Mouse (Mus musculus): ENCODE measurements at regions not wholly inside any gene's neighbourhood (a gene's known extent, or its start where the extent isn't known, plus 50 kb on each side); places are given as distances from the start of the nearest gene placed in this dataset.

DNA sequence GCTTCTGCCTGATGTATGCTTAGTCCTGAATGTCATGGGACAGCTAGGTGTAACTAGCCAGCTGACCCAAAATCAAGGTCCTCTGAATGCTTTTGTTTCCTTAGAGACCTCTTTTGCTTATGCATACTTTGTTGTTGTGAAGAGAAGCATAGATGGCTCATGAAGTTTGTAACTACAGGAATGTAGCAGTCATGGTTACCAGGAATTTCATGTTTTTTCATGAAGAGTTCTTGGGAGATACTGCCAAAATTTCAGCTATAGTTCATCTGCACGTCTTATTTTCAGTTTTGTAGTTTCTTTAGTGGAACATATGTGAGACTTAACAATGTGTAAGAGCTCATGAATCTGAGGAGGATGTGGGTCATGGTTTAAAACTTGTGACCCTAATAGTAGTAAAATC is 1059.6 kb upstream of the Slc10a2 start:
- H3K36me3 ChIP-seq (replicated peaks; ENCODE audit: low read length): no peaks in the 10 kb centered on the region
- H3K4me3 ChIP-seq (replicated peaks): no peak overlapping the region
- no peaks in the 10 kb centered on the region for H3K27me3 ChIP-seq (replicated peaks)
- H3K9me3 ChIP-seq: no peaks in the 10 kb centered on the region
- TF ChIP-seq GATA1 (IDR thresholded peaks at IDR 0.05; ENCODE audit: borderline replicate concordance, low read length) (no peak), FLI1 (IDR thresholded peaks at IDR 0.05; ENCODE audit: low read length) (no peak)
- no peaks in the 10 kb centered on the region for H3K4me1 ChIP-seq

DNA sequence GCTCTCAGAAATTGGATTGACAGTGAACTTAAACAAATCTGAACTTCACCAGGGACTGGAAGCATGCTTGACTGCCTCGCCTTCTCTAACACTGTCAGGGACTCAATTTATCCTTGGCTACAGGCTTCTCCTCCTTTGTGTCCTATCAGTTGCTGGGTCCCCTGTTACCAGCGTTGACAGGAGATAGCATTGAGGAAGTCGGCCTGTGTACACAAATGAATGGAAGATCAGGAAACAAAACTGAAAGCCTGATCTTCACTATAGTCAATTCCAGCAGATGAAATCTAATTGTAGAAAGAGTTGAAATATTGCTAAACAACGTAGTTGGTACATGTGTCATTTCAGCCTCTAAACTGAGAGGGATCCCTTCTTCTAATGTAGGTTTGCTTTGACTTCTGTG is 1039.4 kb upstream of the Slc10a2 start:
- Histone ChIP-seq H3K4me1 (no peaks in the 10 kb centered on the region), H3K36me3 (replicated peaks; ENCODE audit: low read length) (no peaks in the 10 kb centered on the region), H3K9me3 (no peaks in the 10 kb centered on the region), H3K4me3 (replicated peaks) (no peak overlapping the region), H3K27me3 (replicated peaks) (no peaks in the 10 kb centered on the region)
- TF ChIP-seq FLI1 (IDR thresholded peaks at IDR 0.05; ENCODE audit: low read length): no peak
- TF ChIP-seq GATA1 (IDR thresholded peaks at IDR 0.05; ENCODE audit: borderline replicate concordance, low read length): no peak

DNA sequence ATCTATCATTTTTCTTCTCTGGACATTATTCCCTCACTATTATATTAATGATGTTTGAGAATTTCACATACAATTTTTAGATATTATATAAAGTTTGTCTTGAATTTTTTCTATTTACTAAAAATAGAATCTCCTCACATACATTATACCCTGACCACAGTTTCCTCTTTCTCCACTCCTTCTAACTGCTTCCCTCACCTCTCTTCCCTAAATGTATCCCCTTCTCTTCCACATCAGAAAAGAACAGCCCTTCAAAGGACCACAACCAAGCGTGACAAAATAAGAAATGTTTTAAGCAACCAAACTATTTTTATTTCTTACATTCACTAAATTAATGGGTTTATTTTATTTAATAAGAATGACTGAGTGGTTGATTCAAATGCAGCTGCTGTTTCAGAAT is 1034.9 kb upstream of the Slc10a2 start:
- no peaks in the 10 kb centered on the region for H3K27me3 ChIP-seq (replicated peaks)
- H3K9me3 ChIP-seq: no peaks in the 10 kb centered on the region
- H3K4me1 ChIP-seq: no peaks in the 10 kb centered on the region
- no peak overlapping the region for H3K4me3 ChIP-seq (replicated peaks)
- TF ChIP-seq GATA1 (IDR thresholded peaks at IDR 0.05; ENCODE audit: borderline replicate concordance, low read length): no peak
- TF ChIP-seq FLI1 (IDR thresholded peaks at IDR 0.05; ENCODE audit: low read length): no peak
- no peaks in the 10 kb centered on the region for H3K36me3 ChIP-seq (replicated peaks; ENCODE audit: low read length)

DNA sequence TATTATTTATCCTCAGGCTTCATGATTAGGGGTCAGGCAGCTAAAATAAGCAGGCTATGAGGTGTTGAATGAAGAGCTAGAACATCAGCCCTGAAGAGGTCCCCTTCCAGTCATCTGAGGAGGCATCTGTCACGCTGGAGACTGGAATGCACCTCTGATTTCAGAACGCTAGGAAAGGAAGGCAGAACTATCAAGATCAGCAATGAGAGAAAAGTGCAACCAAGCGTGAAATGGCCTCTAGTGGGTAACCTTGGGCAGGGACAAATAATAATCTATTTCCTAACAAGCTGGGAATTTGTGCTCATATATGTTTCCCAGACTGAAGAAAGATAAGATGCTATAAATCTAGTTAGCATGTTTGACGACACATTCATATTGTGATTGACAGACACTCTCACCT is 1034.0 kb upstream of the Slc10a2 start:
- H3K4me3 ChIP-seq (replicated peaks): no peak overlapping the region
- H3K9me3 ChIP-seq: no peaks in the 10 kb centered on the region
- TF ChIP-seq FLI1 (IDR thresholded peaks at IDR 0.05; ENCODE audit: low read length) (no peak), GATA1 (IDR thresholded peaks at IDR 0.05; ENCODE audit: borderline replicate concordance, low read length) (no peak)
- no peaks in the 10 kb centered on the region for H3K4me1 ChIP-seq
- H3K27me3 ChIP-seq (replicated peaks): no peaks in the 10 kb centered on the region
- H3K36me3 ChIP-seq (replicated peaks; ENCODE audit: low read length): no peaks in the 10 kb centered on the region

DNA sequence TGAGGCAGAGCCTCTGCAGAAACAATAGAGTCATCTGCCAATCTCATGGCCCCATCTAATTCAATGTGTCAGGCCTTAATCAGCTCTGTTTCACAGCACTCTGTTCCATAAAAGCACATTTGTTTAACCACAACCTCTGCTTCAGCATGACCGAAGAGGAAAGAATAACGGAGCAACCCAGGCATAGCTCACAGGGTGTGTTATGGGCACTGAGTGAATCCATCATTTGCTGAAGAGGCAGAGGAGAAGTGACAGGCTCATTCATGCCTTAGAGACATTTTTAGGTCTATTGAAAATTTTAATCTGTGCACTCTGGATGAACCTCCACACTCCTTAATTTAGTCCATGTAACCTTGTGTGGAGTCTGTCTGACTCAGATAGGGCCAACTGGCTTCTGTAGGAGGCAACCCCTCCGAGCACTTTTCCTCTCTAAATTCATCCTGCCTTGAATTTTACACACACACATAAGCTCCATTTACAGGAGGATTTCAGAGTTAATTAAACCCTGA is 1027.1 kb upstream of the Slc10a2 start:
- no peak for TF ChIP-seq FLI1 (IDR thresholded peaks at IDR 0.05; ENCODE audit: low read length)
- no peak for TF ChIP-seq GATA1 (IDR thresholded peaks at IDR 0.05; ENCODE audit: borderline replicate concordance, low read length)
- H3K4me1 ChIP-seq: no peaks in the 10 kb centered on the region
- H3K4me3 ChIP-seq (replicated peaks): no peak overlapping the region
- no peaks in the 10 kb centered on the region for H3K9me3 ChIP-seq
- H3K36me3 ChIP-seq (replicated peaks; ENCODE audit: low read length): no peaks in the 10 kb centered on the region
- H3K27me3 ChIP-seq (replicated peaks): no peaks in the 10 kb centered on the region

DNA sequence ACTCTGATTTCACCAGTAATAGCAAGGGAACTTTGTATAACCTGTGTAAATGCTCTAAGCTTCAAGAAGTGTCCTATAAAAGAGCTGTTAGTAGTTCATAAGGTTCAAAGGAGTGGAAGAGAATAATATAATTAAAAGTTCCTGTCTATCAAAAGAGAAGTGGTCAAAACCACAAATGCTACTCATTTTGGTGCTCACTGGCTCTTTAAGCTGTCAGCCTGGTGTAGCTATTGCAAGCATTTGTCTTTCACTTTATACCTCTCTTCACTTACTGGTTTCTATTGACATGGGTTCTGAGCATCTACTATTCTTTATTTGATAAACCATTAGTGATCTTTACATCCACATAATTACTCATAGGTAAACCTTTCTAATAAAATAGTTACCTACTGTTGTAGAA is 1020.1 kb upstream of the Slc10a2 start:
- no peak overlapping the region for H3K4me3 ChIP-seq (replicated peaks)
- no peaks in the 10 kb centered on the region for H3K4me1 ChIP-seq
- H3K27me3 ChIP-seq (replicated peaks): no peaks in the 10 kb centered on the region
- TF ChIP-seq GATA1 (IDR thresholded peaks at IDR 0.05; ENCODE audit: borderline replicate concordance, low read length) (no peak), FLI1 (IDR thresholded peaks at IDR 0.05; ENCODE audit: low read length) (no peak)
- H3K36me3 ChIP-seq (replicated peaks; ENCODE audit: low read length): no peaks in the 10 kb centered on the region
- H3K9me3 ChIP-seq: no peaks in the 10 kb centered on the region

DNA sequence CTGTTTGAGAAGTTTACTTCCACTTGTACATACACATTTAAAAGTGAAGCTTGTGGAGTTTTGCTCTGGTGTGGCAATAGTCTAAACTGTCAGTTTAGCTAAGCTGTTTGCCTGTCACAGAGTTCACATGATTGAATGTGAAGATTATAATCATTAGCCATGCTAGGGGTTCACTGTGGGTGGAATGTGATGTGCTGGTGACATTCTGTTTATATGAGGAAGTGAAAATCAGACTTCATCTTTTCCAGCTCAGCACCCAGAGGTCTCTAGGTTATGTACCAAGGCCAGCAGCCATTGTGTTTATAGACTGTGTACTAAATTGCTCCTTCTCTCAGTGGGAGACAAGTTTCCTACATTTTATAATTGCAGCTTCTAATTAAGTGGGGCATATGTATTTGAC is 1014.4 kb upstream of the Slc10a2 start:
- TF ChIP-seq FLI1 (IDR thresholded peaks at IDR 0.05; ENCODE audit: low read length) (no peak), GATA1 (IDR thresholded peaks at IDR 0.05; ENCODE audit: borderline replicate concordance, low read length) (no peak)

DNA sequence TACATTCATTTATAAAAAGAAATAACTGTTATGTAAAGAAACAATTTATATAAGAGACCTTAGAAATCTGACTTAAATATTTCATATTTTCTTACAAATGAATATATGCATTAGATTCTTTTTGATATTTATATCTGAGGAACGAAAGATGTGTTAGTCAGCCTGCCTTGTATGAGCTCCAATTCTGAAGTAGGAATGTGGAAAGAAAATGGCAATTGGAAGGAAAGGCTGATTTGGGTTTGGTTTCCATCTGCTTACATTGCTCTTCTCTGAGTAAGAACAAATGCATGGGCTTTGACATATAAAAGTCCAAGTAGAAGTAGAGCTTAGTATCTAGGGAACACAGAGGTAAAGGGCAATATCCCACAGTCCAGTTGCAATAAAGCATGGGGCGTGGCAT is 1006.2 kb upstream of the Slc10a2 start:
- Histone ChIP-seq H3K4me3 (replicated peaks) (no peak overlapping the region), H3K27me3 (replicated peaks) (no peaks in the 10 kb centered on the region), H3K4me1 (peaks cover 4% of the 10 kb centered on the region; the same call in 1 of the 2 replicates), H3K36me3 (replicated peaks; ENCODE audit: low read length) (no peaks in the 10 kb centered on the region), H3K9me3 (no peaks in the 10 kb centered on the region)
- TF ChIP-seq GATA1 (IDR thresholded peaks at IDR 0.05; ENCODE audit: borderline replicate concordance, low read length) (no peak), FLI1 (IDR thresholded peaks at IDR 0.05; ENCODE audit: low read length) (no peak)

More for the DNA sequence above, 1014.4 kb upstream of the Slc10a2 start:
- no peaks in the 10 kb centered on the region for H3K27me3 ChIP-seq (replicated peaks)
- no peaks in the 10 kb centered on the region for H3K9me3 ChIP-seq
- H3K36me3 ChIP-seq (replicated peaks; ENCODE audit: low read length): no peaks in the 10 kb centered on the region
- no peak overlapping the region for H3K4me3 ChIP-seq (replicated peaks)
- H3K4me1 ChIP-seq: peaks cover 4% of the 10 kb centered on the region; the same call in 1 of the 2 replicates

DNA sequence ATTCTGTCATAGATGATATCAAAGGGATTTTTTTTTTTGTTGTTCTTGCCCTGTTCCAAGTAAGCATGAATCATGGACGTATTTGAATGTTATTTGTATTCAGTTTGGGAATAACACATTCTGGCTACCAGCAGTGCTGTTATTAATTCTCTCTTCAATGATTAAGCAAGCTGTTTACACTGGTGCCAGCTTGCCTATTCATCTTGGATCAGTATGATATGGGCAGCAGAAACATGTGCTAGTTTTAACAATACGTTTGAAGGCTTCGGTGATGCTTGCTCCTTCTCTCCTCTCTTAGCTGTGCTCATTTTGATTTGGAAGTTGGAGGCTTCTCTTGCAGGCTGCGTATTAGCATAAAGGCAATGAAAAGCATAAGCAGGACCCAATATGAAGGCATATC is 984.9 kb upstream of the Slc10a2 start:
- Histone ChIP-seq H3K27me3 (replicated peaks) (no peaks in the 10 kb centered on the region), H3K36me3 (replicated peaks; ENCODE audit: low read length) (no peaks in the 10 kb centered on the region), H3K4me3 (replicated peaks) (no peak overlapping the region), H3K4me1 (no peaks in the 10 kb centered on the region), H3K9me3 (no peaks in the 10 kb centered on the region)
- TF ChIP-seq FLI1 (IDR thresholded peaks at IDR 0.05; ENCODE audit: low read length) (no peak), GATA1 (IDR thresholded peaks at IDR 0.05; ENCODE audit: borderline replicate concordance, low read length) (no peak)

DNA sequence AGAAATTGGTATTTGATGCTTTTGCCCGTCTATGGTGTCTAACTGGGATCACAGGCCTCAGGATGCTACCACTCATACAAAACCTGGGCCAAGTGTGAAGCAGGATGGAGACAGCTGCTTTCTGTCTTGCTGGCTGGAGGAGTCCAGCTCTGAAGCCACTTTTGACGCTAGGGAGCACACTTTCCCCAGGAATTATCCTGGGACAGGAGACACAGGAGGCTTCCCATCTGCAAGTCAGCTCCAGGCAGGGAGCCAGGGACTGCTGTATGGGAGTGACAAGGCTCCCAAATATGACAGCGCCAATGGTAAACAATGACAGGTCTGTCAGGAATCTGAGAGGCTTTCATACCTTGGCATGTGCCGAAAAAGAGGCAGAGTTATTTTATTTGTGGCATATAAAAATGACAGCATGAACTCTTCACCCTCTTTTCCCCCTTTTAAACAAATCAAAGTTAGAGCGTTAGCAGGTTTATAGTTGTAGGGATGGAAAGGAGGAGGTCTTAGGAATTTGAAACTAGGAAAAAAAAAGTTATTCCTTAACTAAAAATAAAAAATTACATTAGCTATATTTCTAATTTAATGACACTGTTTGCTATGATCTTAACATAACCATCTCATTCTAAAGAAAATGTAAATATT is 938.9 kb upstream of the Slc10a2 start:
- TF ChIP-seq GATA1 (IDR thresholded peaks at IDR 0.05; ENCODE audit: borderline replicate concordance, low read length): no peak
- no peak for TF ChIP-seq FLI1 (IDR thresholded peaks at IDR 0.05; ENCODE audit: low read length)
- no peaks in the 10 kb centered on the region for H3K9me3 ChIP-seq
- H3K4me1 ChIP-seq: peaks cover 17% of the 10 kb centered on the region
- H3K4me3 ChIP-seq (replicated peaks): no peak overlapping the region
- H3K27me3 ChIP-seq (replicated peaks): no peaks in the 10 kb centered on the region
- H3K36me3 ChIP-seq (replicated peaks; ENCODE audit: low read length): no peaks in the 10 kb centered on the region
